Mouse (Mus musculus) forebrain, embryonic 14.5 days (tissue): ENCODE data around the gene Olfr1143. TPM values are rescaled to one million over a fixed set of nuclear protein-coding genes. Genes with fewer than 3 reads are reported as not detected.

Source experiments
- ATAC-seq: fragments of 200-750 bp; cut with Nextera tagmentation; 2 replicates; pipeline ENCODE4 v1.8.0; 2017; ENCODE audit warnings: mild to moderate bottlenecking, moderate library complexity
- DNase-seq: peaks from one replicate; pipeline ENCODE4 v3.0.0-alpha.2; 2015; ENCODE audit warnings: low spot score
- H3K27ac ChIP-seq: fragments of 300-500 bp; sonication (generic); 2 replicates; pipeline ENCODE4 v1.5.1; 2014; ENCODE audit warnings: low read depth, mild to moderate bottlenecking, control low read depth, low read length, moderate library complexity
- H3K27me3 ChIP-seq: fragments of 300-500 bp; sonication (generic); replicated peaks from 2 replicates; pipeline ENCODE4 v1.6.1; 2014; ENCODE audit warnings: low read length, control low read depth, mixed read lengths; ENCODE audit not compliant: control insufficient read depth, insufficient read depth
- H3K36me3 ChIP-seq: fragments of 300-500 bp; sonication (generic); 2 replicates; pipeline ENCODE4 v1.6.1; 2014; ENCODE audit warnings: low read length, control low read depth; ENCODE audit not compliant: control insufficient read depth, insufficient read depth
- H3K4me1 ChIP-seq: fragments of 300-500 bp; sonication (generic); 2 replicates; pipeline ENCODE4 v1.6.1; 2014; ENCODE audit warnings: antibody characterized with exemption, low read length, control low read depth; ENCODE audit not compliant: control insufficient read depth, insufficient read depth
- H3K4me2 ChIP-seq: fragments of 300-500 bp; sonication (generic); 2 replicates; pipeline ENCODE4 v1.6.1; 2014; ENCODE audit warnings: mild to moderate bottlenecking, control low read depth, low read length
- H3K4me3 ChIP-seq: fragments of 300-500 bp; sonication (generic); 2 replicates; pipeline ENCODE4 v1.5.1; 2014; ENCODE audit warnings: low read depth, low read length, control low read depth
- H3K9ac ChIP-seq: fragments of 300-500 bp; sonication (generic); 2 replicates; pipeline ENCODE4 v1.6.1; 2014; ENCODE audit warnings: mild to moderate bottlenecking, low read length, control low read depth, moderate library complexity
- H3K9me3 ChIP-seq: fragments of 300-500 bp; sonication (generic); replicated peaks from 2 replicates; pipeline ENCODE4 v1.6.1; 2016; ENCODE audit warnings: low read length, control low read depth, mixed read lengths; ENCODE audit not compliant: control insufficient read depth
- WGBS: fragments of 180-500 bp; shearing (Covaris S2); extraction: QIAGEN DNeasy Blood & Tissue Kit; methylation state at CpG from one replicate; pipeline ENCODE4 v1.1.7; 2014; 5-methylcytosine and 5-hydroxymethylcytosine counted together
- polyA plus RNA-seq: library from polyadenylated mRNA; unstranded; fragments of >200 nt; fragmentation: Nextera tagmentation; extraction: Ambion mirVana; gene quantifications from 2 replicates; pipeline ENCODE4 v1.2.1, GENCODE M21; 2014

The Olfr1143 gene
- not detected in 2 replicates for polyA plus RNA-seq

- no peak for DNase-seq
- no peak within 1 kb of the TSS for H3K4me2 ChIP-seq
- no peaks in the 10 kb centered on the region for H3K9me3 ChIP-seq
- no peaks in the 10 kb centered on the region for H3K27me3 ChIP-seq
- no peak within 1 kb of the TSS for H3K9ac ChIP-seq
- H3K4me3 ChIP-seq, result no peak within 1 kb of the TSS
- ATAC-seq, result no peak
- H3K36me3 ChIP-seq, result no peaks in the 10 kb centered on the region
- no peak within 1 kb of the TSS for H3K27ac ChIP-seq
- H3K4me1 ChIP-seq, result no peaks in the 10 kb centered on the region
Observed at GRCm38 (mm10) chr2:87800292-87800691, at the start of gene Olfr1143. Gene Olfr1143, plus strand, starts transcription at chr2:87800592.

DNA sequence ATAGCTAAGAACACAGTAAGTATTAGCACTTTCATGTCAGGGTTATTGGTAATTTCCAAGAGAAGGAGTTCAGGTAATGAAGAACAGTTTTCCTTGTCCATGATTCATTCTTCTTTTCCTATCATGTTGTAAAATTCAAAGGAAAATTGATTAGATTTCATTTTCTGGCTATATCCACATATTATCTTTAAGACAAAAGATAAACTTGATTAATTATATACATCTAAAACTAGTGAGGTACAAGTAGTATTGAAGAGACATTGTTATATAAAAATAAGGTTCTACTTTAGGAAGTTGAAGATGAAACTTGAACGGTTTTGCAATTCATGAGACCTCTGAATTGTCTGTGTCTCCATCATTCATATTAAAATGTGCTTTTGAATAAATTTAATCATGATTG is 46.5 kb upstream of the Olfr1143 start, which contains the start of gene Olfr1141:
Gene Olfr1141, minus strand, starts transcription at position 101 of the 400 bp plus-strand sequence.
- no peaks in the 10 kb centered on the region for H3K4me1 ChIP-seq
- 79% methylated on average over 1 of the region's 1 CpGs for WGBS
- DNase-seq (no peak), ATAC-seq (no peak)
- no peaks in the 10 kb centered on the region for H3K36me3 ChIP-seq
- H3K4me2 ChIP-seq, result no peak within 1 kb of the TSS
- H3K9me3 ChIP-seq, result no peaks in the 10 kb centered on the region
- H3K27ac ChIP-seq, result no peak within 1 kb of the TSS
- H3K27me3 ChIP-seq, result no peaks in the 10 kb centered on the region
- H3K9ac ChIP-seq, result no peak within 1 kb of the TSS
- no peak within 1 kb of the TSS for H3K4me3 ChIP-seq

DNA sequence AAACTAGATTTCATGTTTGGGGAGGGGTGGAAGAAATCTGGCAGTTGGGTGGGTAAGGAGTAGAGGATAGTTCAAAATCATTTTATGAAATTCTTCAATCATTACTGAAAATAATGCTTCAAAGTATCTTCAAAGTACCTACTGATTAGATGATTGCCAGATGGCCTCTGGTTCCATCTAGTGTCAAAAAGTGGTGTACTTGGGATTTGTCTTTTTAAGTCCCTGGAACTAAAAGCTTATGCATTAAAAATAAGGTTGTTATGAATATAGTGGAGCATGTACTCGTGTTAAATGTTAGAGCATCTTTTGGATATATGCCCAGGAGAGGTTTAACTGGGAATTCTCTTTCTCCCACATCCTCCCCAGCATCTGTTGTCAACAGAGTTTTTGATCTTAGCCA is 24.2 kb upstream of the Olfr1143 start:
- H3K9ac ChIP-seq, result no peak overlapping the region
- no peak overlapping the region for H3K27ac ChIP-seq
- no peak overlapping the region for H3K4me2 ChIP-seq
- DNase-seq (no peak), ATAC-seq (no peak)
- H3K4me3 ChIP-seq, result no peak overlapping the region
- no peaks in the 10 kb centered on the region for H3K4me1 ChIP-seq
- no peaks in the 10 kb centered on the region for H3K9me3 ChIP-seq
- no peaks in the 10 kb centered on the region for H3K27me3 ChIP-seq
- WGBS, result 55% methylated on average over 1 of the region's 1 CpGs
- H3K36me3 ChIP-seq, result no peaks in the 10 kb centered on the region

- H3K27me3 ChIP-seq, result no peaks in the 10 kb centered on the region
- H3K36me3 ChIP-seq, result no peaks in the 10 kb centered on the region
- ATAC-seq (no peak), DNase-seq (no peak)
- no peak within 1 kb of the TSS for H3K27ac ChIP-seq
- no peaks in the 10 kb centered on the region for H3K9me3 ChIP-seq
- H3K9ac ChIP-seq, result no peak within 1 kb of the TSS
- no peak within 1 kb of the TSS for H3K4me2 ChIP-seq
- no peaks in the 10 kb centered on the region for H3K4me1 ChIP-seq
- H3K4me3 ChIP-seq, result no peak within 1 kb of the TSS
- 79% methylated on average over 4 of the region's 4 CpGs for WGBS
Observed at GRCm38 (mm10) chr2:87779183-87779582, 21.2 kb upstream of the Olfr1143 start, which contains the start of gene Olfr152. Gene Olfr152, plus strand, starts transcription at chr2:87779483.

- H3K4me1 ChIP-seq, result no peaks in the 10 kb centered on the region
- H3K9me3 ChIP-seq, result no peaks in the 10 kb centered on the region
- H3K36me3 ChIP-seq, result no peaks in the 10 kb centered on the region
- no peaks in the 10 kb centered on the region for H3K27me3 ChIP-seq
- 78% methylated on average over 1 of the region's 1 CpGs for WGBS
- ATAC-seq (no peak), DNase-seq (no peak)
- no peak within 1 kb of the TSS for H3K27ac ChIP-seq
- H3K4me3 ChIP-seq, result no peak within 1 kb of the TSS
- no peak within 1 kb of the TSS for H3K9ac ChIP-seq
- H3K4me2 ChIP-seq, result no peak within 1 kb of the TSS
Observed at GRCm38 (mm10) chr2:87809522-87809921, 9.1 kb downstream of the Olfr1143 start, which contains the start of gene Olfr1145. Gene Olfr1145, plus strand, starts transcription at chr2:87809822.

DNA sequence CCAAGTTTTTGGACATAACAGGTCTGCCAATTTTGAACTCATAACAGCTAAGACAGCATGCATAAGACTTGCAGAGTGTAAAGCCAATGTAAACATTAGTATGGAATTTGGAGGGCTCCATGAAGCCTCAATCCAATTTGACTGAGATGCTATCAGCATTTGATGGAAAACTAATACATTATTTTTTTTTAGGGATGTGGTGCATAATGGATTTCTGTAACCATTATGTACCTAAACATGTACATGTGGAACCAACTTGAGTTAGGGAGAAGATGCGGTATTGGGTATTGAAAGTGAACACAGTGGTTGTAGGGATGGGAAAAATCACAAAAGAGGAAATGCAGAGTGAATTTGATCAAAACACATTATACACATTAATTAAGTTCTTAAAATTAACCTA is 29.8 kb downstream of the Olfr1143 start, which contains the start of gene Olfr1148:
Gene Olfr1148, plus strand, starts transcription at position 301 of the 400 bp plus-strand sequence.
- no peak for DNase-seq
- WGBS, result 92% methylated on average over 1 of the region's 1 CpGs
- ATAC-seq, result no peak

DNA sequence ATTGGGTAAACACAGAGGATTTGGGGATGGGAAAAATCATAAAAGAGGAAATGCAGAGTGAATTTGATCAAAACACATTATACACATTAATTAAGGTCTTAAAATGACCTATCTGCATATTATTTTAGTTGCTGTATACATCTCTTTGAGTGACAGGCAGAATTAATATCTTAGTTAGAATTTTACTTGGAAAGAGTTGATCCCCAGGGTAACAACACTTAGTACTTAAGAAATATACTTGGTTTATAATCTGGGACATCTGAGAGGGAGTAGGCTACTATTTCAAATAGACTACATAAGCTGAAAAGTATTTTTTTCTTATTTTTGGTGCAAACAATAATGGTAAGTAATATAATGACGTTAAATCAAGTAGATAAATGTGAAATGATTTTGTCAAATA is 43.3 kb downstream of the Olfr1143 start, which contains the start of gene Olfr1150-ps1:
Gene Olfr1150-ps1, plus strand, starts transcription at position 301 of the 400 bp plus-strand sequence.
- H3K4me1 ChIP-seq, result no peaks in the 10 kb centered on the region
- 70% methylated on average over 1 of the region's 1 CpGs for WGBS
- no peak within 1 kb of the TSS for H3K27ac ChIP-seq
- no peak for ATAC-seq
- DNase-seq, result no peak
- no peak within 1 kb of the TSS for H3K4me2 ChIP-seq
- H3K36me3 ChIP-seq, result no peaks in the 10 kb centered on the region
- H3K27me3 ChIP-seq, result no peaks in the 10 kb centered on the region
- H3K9me3 ChIP-seq, result no peaks in the 10 kb centered on the region
- H3K4me3 ChIP-seq, result no peak within 1 kb of the TSS
- no peak within 1 kb of the TSS for H3K9ac ChIP-seq

More for the DNA sequence above, 29.8 kb downstream of the Olfr1143 start, which contains the start of gene Olfr1148:
- Histone ChIP-seq H3K9me3 (no peaks in the 10 kb centered on the region), H3K4me2 (no peak within 1 kb of the TSS), H3K4me3 (no peak within 1 kb of the TSS), H3K4me1 (no peaks in the 10 kb centered on the region), H3K36me3 (no peaks in the 10 kb centered on the region), H3K9ac (no peak within 1 kb of the TSS), H3K27me3 (no peaks in the 10 kb centered on the region), H3K27ac (no peak within 1 kb of the TSS)

Other genes with a start within 250 kb of the Olfr1143 start
- gene Olfr1129, start 226.7 kb upstream of the Olfr1143 start, polyA plus RNA-seq, result not detected in 2 replicates
- gene Olfr1130, start 194.4 kb upstream of the Olfr1143 start, polyA plus RNA-seq, result not detected in 2 replicates
- gene Olfr1131, start 173.5 kb upstream of the Olfr1143 start, polyA plus RNA-seq, result not detected in 2 replicates
- not detected in 2 replicates for gene Olfr1132, start 163.1 kb upstream of the Olfr1143 start, polyA plus RNA-seq
- not detected in 2 replicates for gene Olfr1133, start 153.2 kb upstream of the Olfr1143 start, polyA plus RNA-seq
- gene Olfr1134, start 142.1 kb upstream of the Olfr1143 start, polyA plus RNA-seq, result not detected in 2 replicates
- gene Olfr1135, start 126.9 kb upstream of the Olfr1143 start, polyA plus RNA-seq, result not detected in 2 replicates
- gene Olfr1136, start 106.6 kb upstream of the Olfr1143 start, polyA plus RNA-seq, result not detected in 2 replicates
- not detected in 2 replicates for gene Olfr1137, start 87.4 kb upstream of the Olfr1143 start, polyA plus RNA-seq
- gene Olfr1138, start 60.6 kb upstream of the Olfr1143 start, polyA plus RNA-seq, result not detected in 2 replicates
- gene Olfr1140, start 56.8 kb upstream of the Olfr1143 start, polyA plus RNA-seq, result not detected in 2 replicates
- gene Olfr1141, start 46.6 kb upstream of the Olfr1143 start, polyA plus RNA-seq, result not detected in 2 replicates
- not detected in 2 replicates for gene Olfr152, start 21.1 kb upstream of the Olfr1143 start, polyA plus RNA-seq
- not detected in 2 replicates for gene Olfr1145, start 9.2 kb downstream of the Olfr1143 start, polyA plus RNA-seq
- gene Olfr1148, start 29.9 kb downstream of the Olfr1143 start, polyA plus RNA-seq, result not detected in 2 replicates
- gene Olfr1150-ps1, start 43.4 kb downstream of the Olfr1143 start, polyA plus RNA-seq, result not detected in 2 replicates
- not detected in 2 replicates for gene Olfr1151, start 55.3 kb downstream of the Olfr1143 start, polyA plus RNA-seq
- gene Olfr1152, start 65.9 kb downstream of the Olfr1143 start, polyA plus RNA-seq, result not detected in 2 replicates
- gene Olfr1153, start 94.4 kb downstream of the Olfr1143 start, polyA plus RNA-seq, result not detected in 2 replicates
- gene Olfr1154, start 104.6 kb downstream of the Olfr1143 start, polyA plus RNA-seq, result not detected in 2 replicates
- gene Olfr1155, start 144.5 kb downstream of the Olfr1143 start, polyA plus RNA-seq, result not detected in 2 replicates
- gene Olfr1156, start 152.5 kb downstream of the Olfr1143 start, polyA plus RNA-seq, result not detected in 2 replicates
- gene Olfr1157, start 167.7 kb downstream of the Olfr1143 start, polyA plus RNA-seq, result not detected in 2 replicates
- gene Olfr74, start 174.1 kb downstream of the Olfr1143 start, polyA plus RNA-seq, result not detected in 2 replicates
- not detected in 2 replicates for gene Olfr1158, start 189.5 kb downstream of the Olfr1143 start, polyA plus RNA-seq
- not detected in 2 replicates for gene Olfr1160, start 207.7 kb downstream of the Olfr1143 start, polyA plus RNA-seq
- not detected in 2 replicates for gene Olfr1161, start 222.2 kb downstream of the Olfr1143 start, polyA plus RNA-seq
- gene Olfr73, start 237.1 kb downstream of the Olfr1143 start, polyA plus RNA-seq, result not detected in 2 replicates